Mouse (Mus musculus): ENCODE results near the gene Dnaic1.
A peak's percentile ranks its signal among the peaks of the same experiment; 100 is the strongest.

Dnaic1 gene

DNA sequence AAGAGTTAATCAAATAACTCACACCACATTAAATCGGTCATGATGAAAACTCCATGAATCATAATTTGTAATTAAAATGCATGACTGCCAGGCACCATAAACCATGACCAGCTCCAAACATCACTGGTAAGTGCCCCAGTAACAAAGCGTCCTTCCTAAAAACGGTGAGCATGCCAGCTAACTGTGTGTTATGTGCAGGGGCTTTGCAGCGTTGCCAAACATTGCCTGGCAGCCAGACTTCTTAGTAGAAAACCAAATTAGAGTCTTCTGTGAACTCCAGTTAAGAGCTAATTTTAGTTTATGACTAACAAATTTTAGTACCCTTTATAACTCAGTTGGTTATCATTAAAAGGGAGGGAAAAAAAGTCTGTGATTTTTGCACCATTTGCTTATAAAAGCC is 3.9 kb downstream of the Dnaic1 start:
- DNase-seq = no peak

DNA sequence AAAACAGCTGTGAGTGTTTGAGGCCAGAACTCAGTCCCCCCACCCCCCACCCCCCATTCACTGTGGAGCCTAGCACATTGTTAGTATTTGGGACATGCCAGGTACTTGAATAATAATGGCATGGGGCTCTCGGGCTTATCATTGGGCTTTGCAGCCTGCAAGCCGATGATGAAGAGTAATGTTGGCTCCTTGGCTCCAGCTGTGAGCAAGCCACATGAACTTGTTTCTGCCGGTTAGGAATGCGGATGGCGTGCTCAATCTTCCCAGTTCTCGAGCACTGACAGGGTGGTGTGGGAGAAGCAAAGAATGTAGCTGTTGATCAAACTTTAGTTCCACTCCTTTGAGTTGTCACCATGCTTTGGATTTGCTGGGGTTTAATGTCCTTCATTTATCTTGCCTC is 6.3 kb downstream of the Dnaic1 start:
- DNase-seq = no peak

DNA sequence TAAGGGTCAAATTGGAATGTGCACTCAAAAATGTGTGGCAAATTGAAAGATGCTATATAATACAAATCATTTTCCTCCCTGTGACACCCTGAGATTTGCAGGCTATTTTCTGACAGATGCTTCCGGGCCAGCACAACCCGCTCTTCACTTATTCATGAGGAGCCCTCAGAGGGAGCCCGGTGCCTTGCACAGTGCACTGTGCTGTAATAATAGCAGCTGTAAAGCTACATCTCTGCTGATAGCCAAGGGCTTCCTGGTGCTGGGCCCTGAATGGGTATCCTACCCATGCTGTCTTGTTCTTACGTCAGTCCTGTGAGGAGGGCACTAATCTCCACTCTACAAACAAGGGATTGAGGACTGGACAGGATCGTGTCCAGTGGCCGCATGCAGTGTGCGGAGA is 13.8 kb downstream of the Dnaic1 start:
- DNase-seq = no peak

DNA sequence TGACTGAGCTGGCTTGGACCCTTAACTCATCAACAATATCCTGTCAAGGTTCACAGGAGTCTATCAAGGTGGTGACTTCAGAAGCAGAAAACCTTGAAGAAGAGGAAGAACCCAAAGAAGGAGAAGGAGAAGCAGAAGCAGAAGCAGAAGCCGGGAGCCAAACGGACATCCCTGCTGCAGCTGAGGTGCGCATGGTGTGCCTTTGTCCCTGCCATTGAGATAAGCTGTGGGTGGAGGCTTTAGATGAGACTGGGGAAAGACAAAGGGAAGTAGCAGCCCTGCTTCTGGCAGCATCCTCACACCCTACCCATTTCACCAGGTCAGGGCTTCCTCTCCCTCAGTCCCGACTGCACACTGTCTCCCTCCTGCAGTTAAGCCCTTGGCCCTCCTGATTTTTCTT is 33.2 kb downstream of the Dnaic1 start:
- no peak for DNase-seq

DNA sequence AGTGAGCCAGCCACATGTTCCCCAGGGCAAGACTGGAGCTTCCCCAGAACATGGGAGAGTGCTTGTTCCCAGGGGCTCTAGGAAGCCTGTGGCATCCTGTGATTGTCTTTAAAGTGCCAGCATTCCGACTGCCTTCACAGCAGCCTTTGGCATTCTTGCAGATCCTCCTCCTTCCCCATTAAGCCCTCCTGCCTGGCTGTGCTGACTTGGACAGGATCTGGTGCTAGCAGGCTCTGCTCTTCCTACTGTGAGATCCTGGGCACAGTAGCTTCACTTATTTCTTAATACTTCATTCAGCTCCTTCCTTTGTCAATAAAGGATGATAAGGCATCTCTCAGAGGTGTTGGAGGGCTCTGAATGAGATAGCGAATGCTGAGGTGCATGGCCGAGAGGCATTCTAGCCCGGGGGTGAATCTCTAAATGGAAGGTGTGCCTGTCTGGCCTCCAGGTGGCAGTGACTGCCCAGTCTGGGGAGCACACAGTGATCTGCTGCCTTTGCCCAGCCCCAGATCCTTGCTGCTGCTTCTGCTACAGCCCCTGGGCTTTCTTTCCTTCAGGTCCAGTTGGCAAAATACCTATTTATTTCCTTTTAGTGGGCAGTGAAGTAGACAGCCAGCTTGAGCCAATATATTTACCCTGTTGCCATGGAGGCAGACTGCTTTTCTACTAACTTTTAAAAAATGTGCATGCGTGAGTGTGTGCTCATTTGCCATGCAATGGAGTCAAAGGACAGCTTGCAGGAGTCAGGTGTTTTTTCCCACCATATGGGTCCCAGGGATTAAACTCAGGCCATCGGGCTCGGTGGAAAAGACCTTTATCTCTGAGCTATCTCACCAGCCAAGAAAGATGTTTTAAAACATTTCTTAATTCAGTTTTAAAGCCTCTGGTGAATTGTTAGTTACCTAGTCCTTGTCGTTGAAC is 35.2 kb downstream of the Dnaic1 start:
- DNase-seq = peak in 1 of 2 experiments; percentile 24

DNA sequence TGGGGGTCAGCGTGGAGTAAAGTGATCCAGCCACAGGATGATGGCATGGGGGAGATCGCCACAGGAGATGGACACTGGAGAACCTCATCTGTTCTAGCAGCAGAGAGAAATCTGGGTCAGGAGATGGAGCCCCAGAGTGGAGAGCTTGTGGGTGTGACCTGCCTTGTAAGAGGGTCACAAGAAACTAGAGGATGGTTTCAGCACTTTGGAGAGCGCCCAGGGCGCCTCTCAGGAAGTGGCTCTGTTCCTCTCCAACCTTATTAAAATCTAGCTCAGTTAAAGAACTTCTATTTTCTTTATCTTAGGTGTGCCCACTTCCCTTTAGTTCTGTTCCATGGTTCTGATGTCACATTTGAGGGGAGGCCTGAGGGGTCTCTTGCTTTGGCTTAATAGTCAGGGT is 37.2 kb downstream of the Dnaic1 start:
- DNase-seq = peak; percentile 62 to 68

DNA sequence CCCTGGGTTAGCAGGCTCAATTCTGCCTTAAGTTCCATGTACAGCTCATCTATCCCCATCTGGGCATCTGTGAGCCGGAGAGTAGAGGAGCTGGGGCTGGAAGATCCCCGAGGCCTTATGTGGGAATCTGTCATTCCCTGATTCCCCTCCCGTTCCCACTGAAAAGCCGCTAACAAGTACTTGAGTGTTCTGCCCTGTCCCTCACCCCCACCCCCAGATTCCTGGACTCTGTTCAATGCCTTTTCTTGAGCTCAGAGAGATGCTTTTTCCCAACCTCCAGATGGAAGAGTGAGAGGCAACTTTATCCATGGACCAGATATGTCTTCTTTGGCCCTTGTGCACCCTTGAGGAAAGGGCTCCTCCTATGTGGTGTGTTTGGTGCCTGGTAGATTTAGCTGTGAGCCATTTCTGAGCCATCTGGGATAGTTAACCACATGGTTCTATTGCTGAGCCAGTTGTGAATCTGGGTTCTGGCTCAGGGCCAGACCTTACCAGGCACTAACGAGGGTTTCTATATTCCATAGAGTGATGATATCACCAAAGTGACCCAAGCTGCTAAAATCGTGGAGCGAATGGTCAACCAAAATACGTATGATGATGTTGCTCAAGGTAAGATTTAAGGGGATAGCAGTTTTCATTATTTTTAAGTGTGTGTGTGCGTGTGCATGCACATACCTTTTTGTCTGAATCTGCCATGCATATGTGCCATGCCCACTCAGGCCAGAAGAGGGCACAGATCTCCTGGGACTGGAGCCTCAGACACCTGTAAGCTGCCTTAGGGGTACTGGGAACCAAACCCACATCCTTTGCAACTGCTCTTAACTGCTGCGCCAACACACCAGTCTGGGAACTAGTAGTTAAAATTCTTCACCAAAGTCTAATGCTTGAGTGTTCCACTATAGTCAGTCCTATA is 40.4 kb downstream of the Dnaic1 start:
- peak in 1 of 2 experiments; percentile 10 for DNase-seq

DNA sequence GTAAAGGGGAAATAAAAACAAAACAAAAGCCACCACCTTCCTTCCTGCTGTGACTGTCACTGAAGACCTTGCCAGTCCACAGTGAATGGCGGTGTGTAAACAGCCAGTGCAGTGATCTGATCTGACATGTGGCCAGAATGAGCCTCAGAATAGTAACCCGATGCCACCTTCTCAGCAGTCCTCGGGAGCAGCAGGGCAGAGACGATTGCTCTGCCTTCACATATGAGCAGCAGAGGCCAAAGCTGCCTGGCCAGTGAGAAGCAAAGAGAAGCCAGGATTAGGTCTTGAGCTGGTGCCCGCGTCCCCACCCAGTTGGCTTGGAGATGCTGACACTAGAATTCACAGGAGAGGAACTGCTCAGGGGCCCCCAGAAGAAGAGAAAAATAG is 41.0 kb downstream of the Dnaic1 start:
- DNase-seq = peak in 1 of 2 experiments; percentile 36

DNA sequence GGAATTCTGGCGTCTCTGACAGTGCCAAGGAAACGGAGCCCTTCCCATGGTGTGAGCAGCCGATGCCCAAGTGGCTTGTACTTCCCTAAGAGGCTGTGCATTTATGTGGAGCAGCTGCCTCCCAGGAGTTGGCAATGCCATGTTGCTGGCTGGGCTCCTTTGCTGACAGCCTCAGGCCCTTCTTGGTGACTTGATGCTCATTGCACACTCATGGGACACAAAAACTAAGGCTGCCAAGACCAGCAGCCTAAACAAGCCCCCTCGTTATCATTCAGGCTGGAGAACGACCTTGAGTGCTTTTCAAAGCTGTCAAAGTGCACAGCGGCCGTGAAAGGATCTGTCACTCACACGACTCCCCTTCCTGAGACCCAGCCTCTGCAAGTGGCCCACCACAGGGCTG is 42.6 kb downstream of the Dnaic1 start:
- no peak for DNase-seq

DNA sequence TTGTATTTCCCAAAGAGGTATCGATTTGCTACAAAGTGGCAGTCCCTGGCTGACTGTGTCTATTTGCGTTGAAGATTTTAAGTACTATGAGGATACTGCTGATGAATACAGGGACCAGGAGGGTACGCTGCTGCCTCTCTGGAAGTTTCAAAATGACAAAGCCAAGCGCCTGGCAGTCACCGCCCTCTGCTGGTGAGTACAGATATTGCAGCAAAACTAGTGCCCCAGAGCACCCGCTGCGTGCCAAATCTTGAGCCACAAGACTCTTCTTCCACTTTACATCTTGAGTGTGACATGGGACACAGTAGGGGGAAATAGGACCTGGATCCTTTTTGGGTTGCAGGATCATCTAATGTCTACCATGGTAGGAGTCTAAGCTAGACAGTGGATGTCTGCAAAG is 44.6 kb downstream of the Dnaic1 start:
- peak; percentile 70 to 86 for DNase-seq

DNA sequence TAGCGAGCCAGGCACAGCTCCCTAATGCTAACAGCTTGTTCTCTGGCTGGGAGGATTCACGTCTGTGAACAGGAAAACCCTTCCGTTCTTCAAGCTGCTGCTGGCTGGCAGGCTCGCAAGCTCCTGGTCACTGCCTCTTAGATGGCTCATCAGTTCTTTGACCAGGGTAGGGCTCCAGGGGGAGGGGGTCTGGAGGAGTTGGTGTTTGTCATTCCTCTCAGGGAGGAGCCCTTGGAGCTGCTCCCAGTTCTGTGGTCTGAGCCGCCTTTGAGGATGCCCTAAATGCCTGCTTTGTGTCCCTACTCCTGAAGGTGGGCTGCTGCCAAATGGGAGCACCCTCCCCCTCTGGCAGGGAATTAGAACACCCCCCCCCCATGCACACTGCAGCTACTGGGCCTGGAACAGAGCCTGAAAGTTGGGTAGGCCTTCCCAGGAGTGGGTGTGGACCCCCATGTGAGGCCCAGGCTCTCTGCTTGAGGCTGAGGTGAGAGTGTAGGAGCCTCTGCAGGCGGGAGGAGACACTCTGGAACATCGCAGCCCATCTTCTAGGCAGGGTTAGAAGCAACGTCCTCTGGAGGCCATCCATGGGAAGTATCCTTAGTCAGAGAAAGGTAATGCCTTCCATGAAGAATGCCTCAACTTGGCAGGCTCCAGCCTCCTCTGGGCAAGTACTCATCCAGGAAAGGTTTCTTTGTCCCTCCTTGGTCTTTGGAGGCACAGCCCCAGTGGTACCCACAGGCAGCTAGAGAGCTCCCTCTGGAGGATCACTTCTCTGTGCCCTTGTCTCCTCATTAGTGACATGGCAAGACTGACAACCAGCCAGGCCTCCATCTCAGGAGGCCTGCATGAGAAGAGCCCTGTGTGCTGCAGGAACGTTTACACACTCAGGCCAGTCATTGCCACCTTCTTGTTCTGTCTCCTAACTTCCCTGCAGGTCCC is 46.4 kb downstream of the Dnaic1 start:
- peak in 1 of 2 experiments; percentile 57 for DNase-seq

DNA sequence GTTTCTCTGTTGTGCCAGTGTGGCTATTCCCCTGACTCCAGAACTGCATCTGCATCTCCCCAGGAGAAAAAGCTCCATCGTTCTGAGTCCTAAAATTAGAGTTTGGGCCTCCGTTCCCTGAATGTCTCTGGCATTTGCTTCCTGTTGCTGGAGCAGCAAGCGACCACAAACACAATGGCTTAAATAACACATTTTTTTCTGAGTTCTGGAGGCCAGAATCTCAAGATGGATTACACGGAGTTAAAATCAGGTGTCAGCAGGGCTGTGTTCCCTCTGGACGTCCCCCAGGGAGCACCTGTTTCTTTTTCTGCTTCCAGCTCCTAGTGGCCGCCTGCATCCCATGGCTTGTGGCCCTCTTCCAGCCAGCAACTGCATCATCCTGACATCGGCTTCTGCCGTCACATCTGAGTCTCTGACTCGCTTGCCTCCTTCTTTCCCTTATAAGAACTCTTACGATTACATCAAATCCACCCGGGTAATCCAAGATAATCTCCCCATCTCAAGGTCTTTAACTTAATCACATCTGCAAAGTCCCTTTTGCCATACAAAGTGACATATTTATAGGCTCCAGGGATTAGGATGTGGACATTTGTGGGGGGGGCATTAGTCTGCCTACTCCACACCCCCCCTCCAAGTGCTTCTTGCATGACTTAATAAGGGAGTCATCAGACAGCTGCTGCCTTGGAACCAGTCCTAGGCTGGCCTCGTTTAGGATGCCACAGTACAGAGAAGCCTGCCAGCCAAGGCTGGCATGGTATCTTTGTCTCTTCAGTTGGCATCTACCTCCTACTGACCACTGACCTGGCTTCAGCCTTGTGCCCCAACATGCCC is 49.6 kb downstream of the Dnaic1 start:
- no peak for DNase-seq

DNA sequence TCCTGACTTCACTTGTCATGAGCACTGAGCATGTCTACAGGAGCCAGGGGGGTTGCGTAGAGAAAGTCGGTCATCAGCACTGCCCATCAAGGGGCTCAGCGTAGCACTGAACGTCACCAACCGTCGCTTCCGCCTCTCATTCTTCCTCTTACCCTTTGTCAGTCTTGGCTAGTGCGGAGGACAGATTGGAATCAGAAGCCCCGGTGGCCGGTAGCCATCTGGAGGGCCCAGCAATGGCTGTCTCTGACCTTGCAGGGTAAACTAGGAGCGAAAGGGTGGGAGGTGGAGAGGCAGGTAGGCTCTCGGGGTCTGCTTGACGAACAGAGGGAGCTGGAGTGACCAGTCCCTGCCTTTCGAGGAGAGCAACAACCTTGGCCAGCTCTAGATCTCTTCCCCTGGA is 52.5 kb downstream of the Dnaic1 start:
- DNase-seq = no peak

DNA sequence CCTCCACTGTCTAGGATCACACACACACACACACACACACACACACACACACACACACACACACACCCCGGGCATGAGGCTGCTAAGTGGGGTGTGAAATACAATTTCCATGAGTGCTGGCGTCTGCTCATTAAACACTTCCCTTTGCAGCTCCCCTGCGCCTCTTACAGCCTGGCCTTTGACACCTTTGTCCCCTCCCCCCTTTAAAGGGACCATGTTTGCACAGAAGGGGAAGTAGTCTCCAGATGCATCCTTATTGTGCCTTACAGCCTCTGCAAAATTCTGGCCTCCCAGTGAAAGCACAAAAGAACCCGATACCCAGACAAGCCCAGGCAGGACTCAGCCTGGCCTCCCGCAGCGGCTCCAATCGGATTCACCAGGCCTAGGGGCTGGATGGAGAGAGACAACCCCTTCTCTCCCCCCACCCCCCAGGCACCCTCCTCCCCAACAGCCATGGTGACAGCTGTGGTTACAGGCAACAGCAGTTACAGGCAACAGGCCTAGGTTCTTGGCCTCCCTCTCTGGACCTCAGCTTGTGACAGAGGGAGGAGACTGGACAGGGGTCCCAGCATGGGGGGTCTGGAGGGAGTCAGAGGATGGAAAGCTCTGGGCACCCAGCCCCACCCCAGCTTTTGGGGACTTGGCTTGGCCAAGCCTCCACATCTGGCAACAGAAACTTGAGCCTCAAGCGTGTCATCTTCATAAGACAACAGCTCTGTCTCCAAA is 58.8 kb downstream of the Dnaic1 start:
- peak; percentile 51 to 81 for DNase-seq

DNA sequence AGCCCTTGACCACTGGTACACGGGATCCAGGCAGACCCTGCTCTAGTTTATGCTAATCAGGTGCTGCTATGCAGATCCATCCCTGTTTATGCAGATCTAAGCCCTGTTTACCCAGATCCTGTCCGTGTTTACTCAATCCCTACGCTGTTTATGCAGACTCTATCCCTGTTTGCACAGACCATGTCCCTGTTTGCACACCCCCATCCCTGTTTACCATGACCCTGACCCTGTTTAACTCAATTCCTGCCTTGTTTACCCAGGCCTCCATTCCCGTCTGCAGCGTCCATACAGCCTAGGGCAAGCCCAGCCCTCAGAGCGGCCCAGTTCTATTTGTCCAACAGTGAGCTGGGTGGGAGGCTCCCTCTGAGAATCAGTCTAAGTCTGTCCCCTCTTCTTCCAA is 60.6 kb downstream of the Dnaic1 start:
- peak; percentile 50 to 74 for DNase-seq

DNA sequence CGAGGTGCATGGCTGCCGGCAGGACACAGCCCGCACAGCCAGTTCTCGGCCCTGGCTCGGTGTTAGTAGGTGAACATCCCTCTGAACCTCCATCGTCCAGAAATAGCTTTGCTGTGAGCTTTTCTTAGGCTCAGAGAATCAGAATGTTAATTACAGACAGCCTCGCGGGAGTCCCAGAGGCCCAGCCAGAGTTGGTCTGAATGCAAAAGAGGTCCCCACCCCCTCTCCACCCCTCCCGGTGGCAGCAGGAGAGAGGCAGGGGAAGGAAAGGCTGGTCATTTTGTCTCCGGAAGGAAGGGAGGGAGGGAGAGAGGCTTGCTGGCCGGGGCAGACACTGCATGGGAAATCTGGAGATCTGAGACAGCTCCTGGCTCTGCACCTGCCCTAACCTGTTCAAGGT is 61.8 kb downstream of the Dnaic1 start:
- DNase-seq = peak; percentile 61 to 71

DNA sequence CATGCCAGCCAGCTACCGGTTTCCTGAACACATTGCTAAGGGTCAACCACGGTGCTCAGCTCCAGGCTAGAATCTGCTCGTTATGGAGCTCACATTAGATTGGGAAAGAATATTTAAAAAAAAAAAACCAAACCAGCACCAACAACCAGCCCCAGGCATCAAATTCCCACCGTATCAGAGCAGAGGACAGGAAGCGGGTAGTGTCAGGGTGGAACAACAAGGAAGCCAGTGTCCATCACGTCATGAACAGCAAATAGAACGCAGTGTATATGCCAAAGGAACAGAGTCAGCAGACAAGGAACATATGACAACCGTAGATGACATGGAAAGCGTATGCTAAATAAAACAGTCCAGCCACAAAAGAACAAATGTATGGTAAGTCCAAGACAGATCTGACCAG is 63.4 kb downstream of the Dnaic1 start:
- peak; percentile 33 for DNase-seq

DNA sequence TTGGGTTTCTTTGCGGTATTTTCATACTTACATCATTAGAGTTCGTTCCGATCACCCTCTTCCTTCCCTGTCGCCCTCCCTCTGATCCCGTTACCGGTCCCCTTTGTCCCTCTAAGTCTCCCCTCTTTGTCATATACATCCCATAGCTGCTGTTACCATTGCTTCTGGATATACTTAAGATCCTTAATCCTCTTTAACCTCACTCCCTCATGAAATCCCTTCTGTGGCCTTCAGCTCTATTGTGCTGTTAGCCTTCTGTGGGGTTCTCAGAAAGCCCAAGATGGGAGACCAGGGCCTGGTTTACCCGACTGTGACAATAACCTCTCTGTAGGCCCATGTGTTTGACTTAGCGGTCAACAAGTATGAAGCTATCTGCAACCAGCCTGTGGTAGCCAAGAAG is 65.1 kb downstream of the Dnaic1 start:
- no peak for DNase-seq

DNA sequence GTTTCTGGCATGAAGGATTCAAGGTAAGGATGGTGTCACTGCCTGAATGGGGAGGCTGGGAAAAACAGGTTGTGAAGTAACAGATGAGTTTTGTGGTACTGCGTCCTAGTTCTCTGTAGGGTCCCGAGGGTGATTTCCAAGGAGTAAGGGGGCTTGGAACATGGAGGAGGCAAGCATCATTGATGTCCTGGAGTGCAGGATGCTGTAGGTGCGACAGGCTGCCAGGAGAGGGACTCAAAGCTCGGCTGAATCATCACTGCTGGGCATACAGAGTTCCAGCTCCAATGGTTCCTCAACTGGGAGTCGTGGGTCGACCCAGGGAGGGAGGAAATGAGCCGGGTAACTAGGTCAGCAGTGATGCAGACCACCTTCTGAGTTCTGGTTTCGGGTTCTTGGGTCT is 65.6 kb downstream of the Dnaic1 start:
- peak in 1 of 2 experiments; percentile 16 for DNase-seq

DNA sequence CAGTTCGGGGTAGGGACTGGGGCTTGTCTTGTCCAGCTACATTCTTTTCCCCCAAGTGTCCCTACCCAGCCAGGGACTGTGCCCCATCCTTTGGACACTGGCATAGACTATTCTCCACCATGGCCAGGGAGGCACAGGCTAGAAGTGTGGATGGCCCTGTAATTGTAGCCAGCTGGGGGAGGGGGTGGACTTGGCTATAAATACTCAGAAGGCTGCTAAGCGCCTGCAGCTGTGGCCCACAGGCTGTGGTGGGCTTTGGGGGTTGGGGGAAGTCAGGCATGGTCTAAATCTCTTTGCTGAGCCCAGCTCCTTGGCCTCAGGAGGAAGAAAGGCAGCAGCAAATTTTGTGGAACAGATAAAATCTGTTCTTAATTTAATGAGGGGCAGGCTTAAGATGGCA is 66.3 kb downstream of the Dnaic1 start:
- DNase-seq = no peak

DNA sequence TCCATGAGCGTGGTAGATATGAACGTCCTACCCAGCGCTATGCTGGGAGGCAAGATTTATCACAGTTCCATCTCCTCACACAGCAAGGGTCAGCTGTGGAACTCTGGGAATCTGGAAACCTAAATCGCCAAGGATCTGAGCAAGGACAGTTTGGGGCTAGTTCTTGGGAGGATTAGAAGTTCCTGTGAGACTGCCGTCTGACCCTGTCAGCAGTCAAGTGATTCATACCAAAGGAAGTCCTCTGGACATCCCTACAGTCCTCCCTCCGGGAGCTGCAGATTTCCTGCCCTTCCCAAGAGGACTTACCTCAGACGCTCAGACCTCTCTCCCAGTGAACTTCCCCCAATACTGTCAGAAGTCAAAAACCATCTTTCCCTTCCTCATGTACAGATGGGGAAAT is 66.8 kb downstream of the Dnaic1 start:
- peak in 1 of 2 experiments; percentile 19 for DNase-seq

Data from lung, postnatal 4 days (tissue).